Mouse (Mus musculus) kidney, embryonic 14.5 days (tissue): ENCODE measurements around the gene Sprr2a2. TPM values are rescaled to one million over a fixed set of nuclear protein-coding genes. Genes with fewer than 3 reads are reported as not detected.
"Not testable (repeated sequence)": the region's sequence is repeated elsewhere in the genome, so short reads cannot be mapped to it uniquely, and the experiment has no call there.

Experiments
- ATAC-seq: fragments of 200-750 bp; cut with Nextera tagmentation; 2 replicates; pipeline ENCODE4 v1.8.0; 2017; ENCODE audit warnings: moderate number of reproducible peaks, mild to moderate bottlenecking, moderate TSS enrichment, moderate library complexity; ENCODE audit not compliant: low FRiP score, low TSS enrichment
- H3K27ac ChIP-seq: fragments of 300-500 bp; sonication (generic); 2 replicates; pipeline ENCODE4 v1.5.1; 2014; ENCODE audit warnings: low read depth, mild to moderate bottlenecking, low read length, moderate library complexity, mixed read lengths
- H3K27me3 ChIP-seq: fragments of 300-500 bp; sonication (generic); 2 replicates; pipeline ENCODE4 v1.6.1; 2014; ENCODE audit warnings: mild to moderate bottlenecking, low read length; ENCODE audit not compliant: control insufficient read depth, insufficient read depth
- H3K36me3 ChIP-seq: fragments of 300-500 bp; sonication (generic); 2 replicates; pipeline ENCODE4 v1.6.1; 2014; ENCODE audit warnings: low read length, mixed read lengths; ENCODE audit not compliant: control insufficient read depth, insufficient read depth
- H3K4me1 ChIP-seq: fragments of 300-500 bp; sonication (generic); 2 replicates; pipeline ENCODE4 v1.6.1; 2014; ENCODE audit warnings: low read length, mixed read lengths; ENCODE audit not compliant: control insufficient read depth, insufficient read depth
- H3K4me2 ChIP-seq: fragments of 300-500 bp; sonication (generic); replicated peaks from 2 replicates; pipeline ENCODE4 v1.6.1; 2014; ENCODE audit warnings: low read depth, mild to moderate bottlenecking, low read length
- H3K4me3 ChIP-seq: fragments of 300-500 bp; sonication (generic); 2 replicates; pipeline ENCODE4 v1.5.1; 2014; ENCODE audit warnings: mild to moderate bottlenecking, low read length
- H3K9ac ChIP-seq: fragments of 300-500 bp; sonication (generic); 2 replicates; pipeline ENCODE4 v1.6.1; 2014; ENCODE audit warnings: low read depth, mild to moderate bottlenecking, low read length, moderate library complexity
- H3K9me3 ChIP-seq: fragments of 300-500 bp; sonication (generic); 2 replicates; pipeline ENCODE4 v1.6.1; 2016; ENCODE audit warnings: low read length; ENCODE audit not compliant: control insufficient read depth
- WGBS: fragments of 180-500 bp; shearing (Covaris S2); extraction: QIAGEN DNeasy Blood & Tissue Kit; methylation state at CpG from one replicate; pipeline ENCODE4 v1.1.7; 2014; 5-methylcytosine and 5-hydroxymethylcytosine counted together
- polyA plus RNA-seq: library from polyadenylated mRNA; unstranded; fragments of >200 nt; fragmentation: Nextera tagmentation; extraction: Ambion mirVana; gene quantifications from 2 replicates; pipeline ENCODE4 v1.2.1, GENCODE M21; 2014

The Sprr2a2 gene
- polyA plus RNA-seq, 1 experiment from 2014 or later: not detected

DNA sequence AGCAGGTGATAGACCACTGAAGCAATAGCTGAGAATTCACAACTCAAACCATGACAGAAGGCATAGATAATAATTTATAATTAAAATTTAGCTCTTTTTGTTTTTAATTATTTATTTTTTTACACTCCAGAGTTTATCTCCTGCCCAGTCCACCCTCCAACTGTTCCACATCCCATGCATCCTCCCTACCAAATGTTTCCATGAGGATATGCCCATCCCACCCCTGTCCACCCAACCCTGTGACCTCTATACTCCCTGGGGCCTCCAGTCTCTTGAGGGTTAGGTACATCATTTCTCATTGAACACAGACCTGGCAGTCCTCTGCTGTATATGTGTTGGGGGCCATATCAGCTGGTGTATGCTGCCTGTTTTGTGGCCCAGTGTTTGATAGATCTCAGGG, 42.8 kb downstream of the Sprr2a2 start:
- not testable (repeated sequence) for H3K27ac ChIP-seq, H3K27me3 ChIP-seq, H3K36me3 ChIP-seq, H3K4me2 ChIP-seq, H3K4me1 ChIP-seq, H3K9me3 ChIP-seq, H3K4me3 ChIP-seq, H3K9ac ChIP-seq
- ATAC-seq: peak; percentile 58; the same call in 1 of the 2 replicates

GRCm38 (mm10) chr3:92263462-92263861, 47.7 kb downstream of the Sprr2a2 start:
- ATAC-seq: peak; percentile 58; the same call in 1 of the 2 replicates
- H3K9me3 ChIP-seq, H3K4me3 ChIP-seq, H3K36me3 ChIP-seq, H3K27ac ChIP-seq, H3K9ac ChIP-seq, H3K4me2 ChIP-seq, H3K27me3 ChIP-seq, H3K4me1 ChIP-seq: not testable (repeated sequence)
- WGBS: no CpG with 5 or more reads among the region's 2 CpGs

GRCm38 (mm10) chr3:92271414-92271985, 55.8 kb downstream of the Sprr2a2 start:
- not testable (repeated sequence) for H3K4me1 ChIP-seq, H3K9ac ChIP-seq, H3K36me3 ChIP-seq, H3K4me3 ChIP-seq, H3K4me2 ChIP-seq, H3K9me3 ChIP-seq, H3K27me3 ChIP-seq, H3K27ac ChIP-seq
- no CpG with 5 or more reads among the region's 4 CpGs for WGBS
- ATAC-seq: peak; percentile 86

DNA sequence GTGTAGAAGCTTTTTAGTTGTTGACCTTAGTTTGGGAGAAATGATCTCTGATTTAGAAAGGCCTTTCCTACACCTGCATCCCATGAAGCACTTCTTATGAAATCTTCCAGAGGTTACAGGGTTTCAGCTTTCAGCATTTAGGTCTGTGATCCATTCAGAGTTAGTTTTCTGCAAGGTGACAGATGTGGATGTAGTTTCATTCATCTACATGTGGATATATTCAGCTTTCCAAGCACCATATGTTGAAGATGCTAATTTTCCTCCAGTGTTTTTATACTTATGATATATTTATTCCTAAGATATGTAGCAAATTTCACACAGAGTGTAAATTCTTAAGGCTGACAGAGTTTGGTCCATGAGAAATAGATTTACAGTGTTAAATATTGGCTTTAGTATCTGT, 57.8 kb downstream of the Sprr2a2 start:
- H3K9ac ChIP-seq, H3K9me3 ChIP-seq, H3K4me1 ChIP-seq, H3K4me2 ChIP-seq, H3K36me3 ChIP-seq, H3K4me3 ChIP-seq, H3K27me3 ChIP-seq, ATAC-seq, H3K27ac ChIP-seq: not testable (repeated sequence)

GRCm38 (mm10) chr3:92274018-92274417, 58.3 kb downstream of the Sprr2a2 start:
- WGBS: no CpG with 5 or more reads among the region's 1 CpGs
- ATAC-seq, H3K4me2 ChIP-seq, H3K36me3 ChIP-seq, H3K27ac ChIP-seq, H3K27me3 ChIP-seq, H3K4me1 ChIP-seq, H3K9ac ChIP-seq, H3K4me3 ChIP-seq, H3K9me3 ChIP-seq: not testable (repeated sequence)

DNA sequence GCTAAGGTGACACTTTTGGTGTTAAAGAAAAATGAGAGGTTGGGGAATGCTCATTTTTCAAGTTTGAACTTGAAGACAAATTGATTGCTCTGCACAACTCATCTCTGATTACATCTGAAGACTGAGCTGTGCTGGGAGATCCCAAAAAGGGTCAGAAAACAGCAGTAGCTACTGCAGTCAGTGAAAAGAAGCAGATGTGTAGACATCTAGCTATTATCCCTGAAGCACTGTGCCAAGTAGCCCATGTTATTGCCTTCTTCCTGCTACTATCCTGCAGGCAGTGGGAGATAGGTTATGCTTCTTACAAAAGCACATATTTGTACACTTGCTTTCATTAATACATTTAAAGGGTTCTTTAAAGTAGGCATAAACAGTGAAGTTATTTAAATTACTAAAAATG, 63.9 kb downstream of the Sprr2a2 start:
- H3K4me2 ChIP-seq, H3K4me1 ChIP-seq, H3K36me3 ChIP-seq, H3K27me3 ChIP-seq, H3K9ac ChIP-seq, H3K27ac ChIP-seq, H3K4me3 ChIP-seq, ATAC-seq, H3K9me3 ChIP-seq: not testable (repeated sequence)

DNA sequence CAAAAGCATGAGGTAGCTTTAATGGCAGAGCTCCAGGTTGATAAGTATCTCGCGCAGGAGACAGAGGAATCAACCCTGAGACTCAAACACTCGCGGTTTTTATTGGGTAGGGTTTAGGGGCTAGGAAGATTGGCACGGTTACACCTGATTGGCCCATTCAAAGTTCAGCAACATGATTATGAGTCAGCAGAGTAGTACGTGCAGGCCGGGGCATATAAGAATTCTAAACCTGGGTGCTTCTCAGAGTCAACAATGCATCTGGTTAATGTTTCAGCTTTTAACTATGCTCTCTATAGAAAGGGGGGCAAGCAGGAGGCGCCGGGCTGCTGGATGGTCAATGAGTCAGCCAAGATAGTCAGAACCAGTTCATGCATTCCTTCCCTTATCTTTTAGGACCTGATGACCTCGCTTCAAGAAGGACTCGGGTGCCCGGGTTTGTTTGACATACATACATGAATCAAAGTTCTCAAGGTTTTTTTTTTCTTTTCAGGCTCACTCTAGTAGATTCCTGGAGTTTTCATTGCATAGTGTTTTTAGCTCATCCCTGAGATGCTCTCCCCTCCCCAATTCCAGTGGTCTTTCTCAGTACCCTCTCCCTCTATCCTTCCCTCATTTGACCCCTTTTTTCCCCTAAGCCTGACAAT, 65.4 kb downstream of the Sprr2a2 start:
- not testable (repeated sequence) for H3K36me3 ChIP-seq, H3K4me3 ChIP-seq, H3K9me3 ChIP-seq, H3K4me1 ChIP-seq, H3K9ac ChIP-seq, H3K27me3 ChIP-seq, H3K27ac ChIP-seq, H3K4me2 ChIP-seq
- ATAC-seq: peak; percentile 58
- WGBS: 55% methylated on average over 5 of the region's 12 CpGs

GRCm38 (mm10) chr3:92285101-92285500, 69.4 kb downstream of the Sprr2a2 start, which contains the start of gene Sprr2a3:
Gene Sprr2a3 (plus strand): TSS chr3:92285417.
- WGBS: 92% methylated on average over 1 of the region's 1 CpGs
- H3K4me2 ChIP-seq, H3K9me3 ChIP-seq, ATAC-seq, H3K9ac ChIP-seq, H3K27me3 ChIP-seq, H3K27ac ChIP-seq, H3K36me3 ChIP-seq, H3K4me1 ChIP-seq, H3K4me3 ChIP-seq: not testable (repeated sequence)

GRCm38 (mm10) chr3:92288489-92288888, 72.8 kb downstream of the Sprr2a2 start:
- not testable (repeated sequence) for H3K9ac ChIP-seq, H3K27me3 ChIP-seq, H3K4me2 ChIP-seq, H3K27ac ChIP-seq, H3K36me3 ChIP-seq, H3K4me3 ChIP-seq, H3K4me1 ChIP-seq, H3K9me3 ChIP-seq
- ATAC-seq: peak; percentile 57; the same call in 1 of the 2 replicates
- WGBS: 88% methylated on average over 3 of the region's 6 CpGs
